Mouse (Mus musculus): ENCODE measurements around the gene Pld3. TPM values are rescaled to one million over a fixed set of nuclear protein-coding genes. Genes with fewer than 3 reads are reported as not detected.

Pld3 gene
- polyA plus RNA-seq (2015; fragmentation: Illumina TruSeq; extraction: RNeasy Lipid Tissue Mini Kit (QIAGEN cat#74804); ENCODE audit: insufficient read depth, low replicate concordance): 26.5 TPM

DNA sequence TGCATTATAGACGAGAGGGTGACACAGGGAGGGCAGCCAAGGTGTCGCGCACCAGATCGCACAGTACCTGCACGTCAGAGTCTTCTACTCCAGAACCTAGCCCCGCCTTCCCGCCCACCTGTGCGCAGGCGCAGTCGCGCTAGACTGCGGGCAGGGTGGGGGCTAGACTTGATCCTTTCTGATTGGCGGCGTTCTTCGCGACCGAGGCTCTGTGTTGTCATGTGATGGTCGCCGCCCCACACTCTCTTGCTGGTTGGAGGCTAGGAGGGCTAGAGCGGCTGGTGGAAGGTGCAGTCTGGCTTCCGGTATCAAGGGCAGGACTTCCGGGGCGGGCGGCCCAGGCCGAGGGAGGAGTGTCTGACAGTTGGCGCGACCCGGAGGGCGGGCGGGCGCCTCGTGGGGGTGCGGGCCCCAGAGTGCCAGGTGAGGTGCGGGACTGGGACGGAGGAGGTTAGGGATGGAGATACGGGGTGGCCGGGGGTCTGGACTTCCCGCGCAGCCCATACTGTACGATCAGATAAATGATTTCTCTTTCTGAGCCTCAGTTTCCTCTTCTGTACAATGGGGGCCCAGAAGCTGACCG lies at the start of gene Pld3, which contains the start of gene 2310022A10Rik:
Gene Pld3 (minus strand): TSS at position 288 of the 583 bp plus-strand sequence.
Gene 2310022A10Rik (plus strand): TSS at position 303 of the 583 bp plus-strand sequence.

GRCm38 (mm10) chr7:27591266-27592216 lies 38.5 kb upstream of the Pld3 start, which contains the start of gene Akt2:
Akt2 (plus strand) TSS chr7:27591552.

GRCm38 (mm10) chr7:27522967-27523366 lies 30.1 kb downstream of the Pld3 start, which contains the start of gene Hipk4:
Hipk4 (plus strand) TSS chr7:27523267.

DNA sequence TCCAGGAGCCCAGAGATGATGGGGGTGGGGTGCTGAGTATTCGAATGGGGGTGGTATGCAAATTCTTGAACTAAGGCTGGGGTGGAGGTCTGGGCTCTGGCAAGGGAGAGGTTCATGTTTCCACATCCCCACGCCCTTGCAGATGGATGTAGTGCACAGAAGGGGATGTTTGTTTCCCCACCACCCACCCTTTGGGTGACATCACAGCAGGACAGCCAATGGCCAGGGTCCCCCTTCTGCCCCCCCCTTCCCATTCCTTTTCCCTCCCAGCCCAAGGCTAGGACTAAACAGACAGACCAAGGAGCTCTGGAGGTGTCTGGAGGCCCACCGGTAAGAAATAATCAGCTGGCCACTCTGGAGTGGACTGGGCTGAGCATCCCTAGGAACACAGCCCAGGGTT lies 54.0 kb downstream of the Pld3 start, which contains the start of gene Prx:
Gene Prx (plus strand): TSS at position 289 of the 400 bp plus-strand sequence.

GRCm38 (mm10) chr7:27486770-27487697 lies 66.0 kb downstream of the Pld3 start, which contains the start of gene Sertad1:
Sertad1 (plus strand) TSS chr7:27486910.

Other genes starting within 250 kb of the Pld3 start
- gene Ltbp4, start 215.5 kb downstream of the Pld3 start, polyA plus RNA-seq (2015; fragmentation: Illumina TruSeq; extraction: RNeasy Lipid Tissue Mini Kit (QIAGEN cat#74804); ENCODE audit: insufficient read depth, low replicate concordance): 11.5 TPM
- gene Shkbp1, start 197.2 kb downstream of the Pld3 start, polyA plus RNA-seq (2015; fragmentation: Illumina TruSeq; extraction: RNeasy Lipid Tissue Mini Kit (QIAGEN cat#74804); ENCODE audit: insufficient read depth, low replicate concordance): 26.2 TPM
- gene Gm20479, start 195.8 kb downstream of the Pld3 start, polyA plus RNA-seq (2015; fragmentation: Illumina TruSeq; extraction: RNeasy Lipid Tissue Mini Kit (QIAGEN cat#74804); ENCODE audit: insufficient read depth, low replicate concordance): 19.3 TPM
- gene Sptbn4, start 105.5 kb downstream of the Pld3 start, polyA plus RNA-seq (2015; fragmentation: Illumina TruSeq; extraction: RNeasy Lipid Tissue Mini Kit (QIAGEN cat#74804); ENCODE audit: insufficient read depth, low replicate concordance): 0.10 TPM
- gene Blvrb, start 105.2 kb downstream of the Pld3 start, polyA plus RNA-seq (2015; fragmentation: Illumina TruSeq; extraction: RNeasy Lipid Tissue Mini Kit (QIAGEN cat#74804); ENCODE audit: insufficient read depth, low replicate concordance): 39.0 TPM
- 13.6 TPM for gene Sertad3, start 79.5 kb downstream of the Pld3 start, polyA plus RNA-seq (2015; fragmentation: Illumina TruSeq; extraction: RNeasy Lipid Tissue Mini Kit (QIAGEN cat#74804); ENCODE audit: insufficient read depth, low replicate concordance)
- 7.2 TPM for gene Sertad1, start 66.3 kb downstream of the Pld3 start, polyA plus RNA-seq (2015; fragmentation: Illumina TruSeq; extraction: RNeasy Lipid Tissue Mini Kit (QIAGEN cat#74804); ENCODE audit: insufficient read depth, low replicate concordance)
- 0.51 TPM for gene Prx, start 53.9 kb downstream of the Pld3 start, polyA plus RNA-seq (2015; fragmentation: Illumina TruSeq; extraction: RNeasy Lipid Tissue Mini Kit (QIAGEN cat#74804); ENCODE audit: insufficient read depth, low replicate concordance)
- 0.08 TPM for gene Hipk4, start 30.0 kb downstream of the Pld3 start, polyA plus RNA-seq (2015; fragmentation: Illumina TruSeq; extraction: RNeasy Lipid Tissue Mini Kit (QIAGEN cat#74804); ENCODE audit: insufficient read depth, low replicate concordance)
- 10.4 TPM for gene 2310022A10Rik, start within 50 bp of the Pld3 start, polyA plus RNA-seq (2015; fragmentation: Illumina TruSeq; extraction: RNeasy Lipid Tissue Mini Kit (QIAGEN cat#74804); ENCODE audit: insufficient read depth, low replicate concordance)
- gene Akt2, start 38.3 kb upstream of the Pld3 start, polyA plus RNA-seq (2015; fragmentation: Illumina TruSeq; extraction: RNeasy Lipid Tissue Mini Kit (QIAGEN cat#74804); ENCODE audit: insufficient read depth, low replicate concordance): 57.1 TPM
- not detected for gene Ttc9b, start 100.7 kb upstream of the Pld3 start, polyA plus RNA-seq (2015; fragmentation: Illumina TruSeq; extraction: RNeasy Lipid Tissue Mini Kit (QIAGEN cat#74804); ENCODE audit: insufficient read depth, low replicate concordance)
- gene Map3k10, start 121.4 kb upstream of the Pld3 start, polyA plus RNA-seq (2015; fragmentation: Illumina TruSeq; extraction: RNeasy Lipid Tissue Mini Kit (QIAGEN cat#74804); ENCODE audit: insufficient read depth, low replicate concordance): 3.4 TPM
- gene Zfp607b, start 136.1 kb upstream of the Pld3 start, polyA plus RNA-seq (2015; fragmentation: Illumina TruSeq; extraction: RNeasy Lipid Tissue Mini Kit (QIAGEN cat#74804); ENCODE audit: insufficient read depth, low replicate concordance): 2.2 TPM
- 19.3 TPM for gene Zfp60, start 178.2 kb upstream of the Pld3 start, polyA plus RNA-seq (2015; fragmentation: Illumina TruSeq; extraction: RNeasy Lipid Tissue Mini Kit (QIAGEN cat#74804); ENCODE audit: insufficient read depth, low replicate concordance)